Mouse (Mus musculus) forebrain, embryonic 16.5 days (tissue): ENCODE measurements around the gene Csmd2. TPM values are rescaled to one million over a fixed set of nuclear protein-coding genes. Genes with fewer than 3 reads are reported as not detected.
A peak's percentile ranks its signal among the peaks of the same experiment; 100 is the strongest.

ENCODE experiments used
- ATAC-seq: fragments of 200-750 bp; cut with Nextera tagmentation; 2 replicates; pipeline ENCODE4 v1.8.0; 2017; ENCODE audit warnings: mild to moderate bottlenecking, moderate library complexity
- H3K27ac ChIP-seq: fragments of 300-500 bp; sonication (generic); 2 replicates; pipeline ENCODE4 v1.5.1; 2014; ENCODE audit warnings: low read length, control low read depth
- H3K27me3 ChIP-seq: fragments of 300-500 bp; sonication (generic); replicated peaks from 2 replicates; pipeline ENCODE4 v1.6.1; 2014; ENCODE audit warnings: low read length; ENCODE audit not compliant: control insufficient read depth, insufficient read depth
- H3K36me3 ChIP-seq: fragments of 300-500 bp; sonication (generic); 2 replicates; pipeline ENCODE4 v1.6.1; 2014; ENCODE audit not compliant: control insufficient read depth, insufficient read depth
- H3K4me1 ChIP-seq: fragments of 300-500 bp; sonication (generic); replicated peaks from 2 replicates; pipeline ENCODE4 v1.6.1; 2014; ENCODE audit warnings: low read length; ENCODE audit not compliant: control insufficient read depth, insufficient read depth
- H3K4me2 ChIP-seq: fragments of 300-500 bp; sonication (generic); 2 replicates; pipeline ENCODE4 v1.6.1; 2014; ENCODE audit warnings: mild to moderate bottlenecking, low read length, control low read depth
- H3K4me3 ChIP-seq: fragments of 300-500 bp; sonication (generic); replicated peaks from 2 replicates; pipeline ENCODE4 v1.5.1; 2014; ENCODE audit warnings: mild to moderate bottlenecking, low read length, control low read depth
- H3K9ac ChIP-seq: fragments of 300-500 bp; sonication (generic); replicated peaks from 2 replicates; pipeline ENCODE4 v1.6.1; 2014; ENCODE audit warnings: low read depth, low read length, control low read depth
- H3K9me3 ChIP-seq: fragments of 300-500 bp; sonication (generic); 2 replicates; pipeline ENCODE4 v1.6.1; 2016; ENCODE audit warnings: low read length; ENCODE audit not compliant: control insufficient read depth
- WGBS: fragments of 180-500 bp; shearing (Covaris S2); extraction: QIAGEN DNeasy Blood & Tissue Kit; methylation state at CpG from one replicate; pipeline ENCODE4 v1.1.7; 2014; 5-methylcytosine and 5-hydroxymethylcytosine counted together
- polyA plus RNA-seq: library from polyadenylated mRNA; unstranded; fragments of >200 nt; fragmentation: Nextera tagmentation; extraction: Ambion mirVana; gene quantifications from 2 replicates; pipeline ENCODE4 v1.2.1, GENCODE M21; 2015

Gene Csmd2
- polyA plus RNA-seq, 1 experiment from 2014 or later, result 11.2 TPM

DNA sequence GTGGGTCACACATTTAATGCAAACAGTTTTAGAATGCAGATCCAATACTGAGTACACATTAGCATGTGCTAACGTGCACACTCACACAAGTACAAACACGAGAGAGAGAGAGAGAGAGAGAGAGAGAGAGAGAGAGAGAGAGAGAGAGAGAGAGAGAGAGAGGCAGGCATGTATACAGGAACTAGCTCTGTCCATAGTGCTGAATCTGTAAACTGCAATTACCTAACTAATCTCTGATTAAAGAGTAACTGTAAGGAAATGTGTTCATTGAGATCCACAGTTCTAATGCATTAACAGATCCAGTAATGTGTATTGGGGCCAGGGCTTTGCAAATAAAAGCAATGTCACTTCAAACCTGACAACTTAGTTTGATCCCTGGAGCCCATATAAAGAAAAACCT is 257.5 kb downstream of the Csmd2 start:
- no peak overlapping the region for H3K4me2 ChIP-seq
- H3K27me3 ChIP-seq, result no peaks in the 10 kb centered on the region
- H3K9me3 ChIP-seq, result no peaks in the 10 kb centered on the region
- no peak overlapping the region for H3K27ac ChIP-seq
- H3K4me3 ChIP-seq, result no peak overlapping the region
- H3K9ac ChIP-seq, result no peak overlapping the region
- WGBS, result 28% methylated on average over 2 of the region's 2 CpGs
- no peaks in the 10 kb centered on the region for H3K36me3 ChIP-seq
- no peak for ATAC-seq
- peaks cover 12% of the 10 kb centered on the region for H3K4me1 ChIP-seq

- no peaks in the 10 kb centered on the region for H3K9me3 ChIP-seq
- no peak overlapping the region for H3K4me2 ChIP-seq
- no peak overlapping the region for H3K4me3 ChIP-seq
- H3K9ac ChIP-seq, result no peak overlapping the region
- H3K36me3 ChIP-seq, result no peaks in the 10 kb centered on the region
- 11% methylated on average over 5 of the region's 5 CpGs for WGBS
- ATAC-seq, result no peak
- no peaks in the 10 kb centered on the region for H3K4me1 ChIP-seq
- H3K27ac ChIP-seq, result no peak overlapping the region
- H3K27me3 ChIP-seq, result no peaks in the 10 kb centered on the region
These were observed 261.0 kb downstream of the Csmd2 start for GRCm38 (mm10) chr4:128248676-128249075.

DNA sequence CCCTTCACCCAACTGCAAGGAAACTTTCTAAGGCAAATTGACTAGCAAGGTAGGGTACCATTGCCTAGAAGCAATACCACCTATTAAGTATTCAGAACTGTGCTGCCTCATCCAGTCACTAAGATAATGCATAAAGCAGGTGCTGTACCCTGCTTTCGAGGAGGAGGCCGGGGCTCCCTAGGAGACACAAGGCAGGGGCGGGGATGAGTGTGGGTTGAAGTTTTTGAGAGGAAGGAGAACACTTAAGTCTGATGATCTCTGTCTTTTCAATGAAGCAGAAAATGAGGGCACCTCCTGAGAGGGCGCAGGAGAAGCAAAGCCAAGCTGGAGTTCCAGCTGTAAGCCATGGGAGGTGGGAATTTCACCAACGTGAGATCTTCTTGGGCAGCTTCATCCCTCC is 271.6 kb downstream of the Csmd2 start:
- ATAC-seq, result no peak
- Histone ChIP-seq H3K4me2 (no peak overlapping the region), H3K4me3 (no peak overlapping the region), H3K27me3 (no peaks in the 10 kb centered on the region), H3K27ac (no peak overlapping the region), H3K9me3 (no peaks in the 10 kb centered on the region), H3K9ac (no peak overlapping the region), H3K36me3 (no peaks in the 10 kb centered on the region), H3K4me1 (no peaks in the 10 kb centered on the region)
- 89% methylated on average over 5 of the region's 5 CpGs for WGBS

- H3K9ac ChIP-seq, result no peak within 1 kb of the TSS
- no peak within 1 kb of the TSS for H3K4me3 ChIP-seq
- H3K27ac ChIP-seq, result no peak within 1 kb of the TSS
- H3K4me1 ChIP-seq, result no peaks in the 10 kb centered on the region
- H3K9me3 ChIP-seq, result no peaks in the 10 kb centered on the region
- H3K36me3 ChIP-seq, result no peaks in the 10 kb centered on the region
- H3K4me2 ChIP-seq, result no peak within 1 kb of the TSS
- no peaks in the 10 kb centered on the region for H3K27me3 ChIP-seq
- no peak for ATAC-seq
- 52% methylated on average over 8 of the region's 8 CpGs for WGBS
These were observed 273.4 kb downstream of the Csmd2 start, which contains the start of gene Hmgb4 for GRCm38 (mm10) chr4:128260907-128261560. Hmgb4 (minus strand) TSS chr4:128260957.

GRCm38 (mm10) chr4:128264491-128264890 is 276.8 kb downstream of the Csmd2 start:
- WGBS, result 92% methylated on average over 5 of the region's 5 CpGs
- no peak overlapping the region for H3K4me3 ChIP-seq
- no peak overlapping the region for H3K9ac ChIP-seq

GRCm38 (mm10) chr4:128265341-128265740 is 277.7 kb downstream of the Csmd2 start:
- no peak overlapping the region for H3K9ac ChIP-seq
- H3K36me3 ChIP-seq, result 0 out of 2 replicates have a peak, but pooled peaks cover 2% of the 10 kb centered on the region
- no peak overlapping the region for H3K4me3 ChIP-seq
- H3K27ac ChIP-seq, result no peak overlapping the region
- no peaks in the 10 kb centered on the region for H3K9me3 ChIP-seq
- no peak overlapping the region for H3K4me2 ChIP-seq
- H3K4me1 ChIP-seq, result peaks cover 4% of the 10 kb centered on the region
- H3K27me3 ChIP-seq, result no peaks in the 10 kb centered on the region
- 91% methylated on average over 3 of the region's 3 CpGs for WGBS
- ATAC-seq, result no peak

More at GRCm38 (mm10) chr4:128264491-128264890, 276.8 kb downstream of the Csmd2 start:
- no peak overlapping the region for H3K4me2 ChIP-seq
- 0 out of 2 replicates have a peak, but pooled peaks cover 2% of the 10 kb centered on the region for H3K36me3 ChIP-seq
- H3K4me1 ChIP-seq, result no peaks in the 10 kb centered on the region
- no peak for ATAC-seq
- no peaks in the 10 kb centered on the region for H3K27me3 ChIP-seq
- H3K27ac ChIP-seq, result no peak overlapping the region
- H3K9me3 ChIP-seq, result no peaks in the 10 kb centered on the region

- Histone ChIP-seq H3K27ac (no peak overlapping the region), H3K36me3 (0 out of 2 replicates have a peak, but pooled peaks cover 2% of the 10 kb centered on the region), H3K4me1 (peaks cover 26% of the 10 kb centered on the region), H3K27me3 (no peaks in the 10 kb centered on the region), H3K4me3 (no peak overlapping the region), H3K9me3 (no peaks in the 10 kb centered on the region), H3K4me2 (no peak overlapping the region), H3K9ac (no peak overlapping the region)
- WGBS, result 91% methylated on average over 9 of the region's 9 CpGs
- no peak for ATAC-seq
These were observed 281.7 kb downstream of the Csmd2 start for GRCm38 (mm10) chr4:128269261-128269875.

GRCm38 (mm10) chr4:128270177-128270576 is 282.5 kb downstream of the Csmd2 start:
- H3K27ac ChIP-seq, result no peak overlapping the region
- H3K4me1 ChIP-seq, result peaks cover 28% of the 10 kb centered on the region

DNA sequence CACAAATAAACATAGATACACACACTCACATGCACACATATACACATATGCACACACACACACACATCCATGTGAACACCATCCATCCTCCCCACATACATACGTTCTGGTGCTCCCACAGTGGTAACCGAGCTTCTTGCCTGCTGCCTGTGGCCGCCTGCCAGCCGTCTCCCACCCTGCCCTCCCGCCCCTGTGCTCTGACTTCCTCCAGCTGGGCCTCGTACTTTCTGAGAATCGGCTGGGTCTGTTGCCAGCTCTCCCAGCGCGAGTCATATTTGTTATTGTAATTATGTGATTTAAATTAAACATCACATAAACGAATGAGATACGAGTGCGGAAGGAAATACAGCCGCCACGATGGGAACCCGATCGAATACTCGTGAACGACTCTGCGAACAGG is 283.3 kb downstream of the Csmd2 start:
- Histone ChIP-seq H3K9ac (no peak overlapping the region), H3K9me3 (no peaks in the 10 kb centered on the region), H3K4me3 (no peak overlapping the region), H3K4me1 (peaks cover 35% of the 10 kb centered on the region), H3K4me2 (0 out of 2 replicates have a peak overlapping the region, but pooled peaks have one; percentile 11), H3K27me3 (no peaks in the 10 kb centered on the region), H3K36me3 (0 out of 2 replicates have a peak, but pooled peaks cover 2% of the 10 kb centered on the region), H3K27ac (no peak overlapping the region)
- 39% methylated on average over 19 of the region's 19 CpGs for WGBS
- ATAC-seq, result peak; percentile 74

More at GRCm38 (mm10) chr4:128270177-128270576, 282.5 kb downstream of the Csmd2 start:
- H3K9me3 ChIP-seq, result no peaks in the 10 kb centered on the region
- ATAC-seq, result no peak
- H3K4me3 ChIP-seq, result no peak overlapping the region
- no peak overlapping the region for H3K4me2 ChIP-seq
- H3K27me3 ChIP-seq, result no peaks in the 10 kb centered on the region
- no peak overlapping the region for H3K9ac ChIP-seq
- 60% methylated on average over 10 of the region's 10 CpGs for WGBS
- 0 out of 2 replicates have a peak, but pooled peaks cover 2% of the 10 kb centered on the region for H3K36me3 ChIP-seq
